Mouse (Mus musculus) effector memory CD4-positive, alpha-beta T cell, adult 7 months (primary cell): ENCODE measurements around the gene Rufy2. TPM values are rescaled to one million over a fixed set of nuclear protein-coding genes. Genes with fewer than 3 reads are reported as not detected.

Experiments used
- polyA plus RNA-seq: library from polyadenylated mRNA; unstranded; fragments of 100-300 nt; shearing (Covaris generic); gene quantifications from one replicate; pipeline ENCODE4 v1.2.1, GENCODE M21; 2017

The Rufy2 gene
- 33.7 TPM for polyA plus RNA-seq

DNA sequence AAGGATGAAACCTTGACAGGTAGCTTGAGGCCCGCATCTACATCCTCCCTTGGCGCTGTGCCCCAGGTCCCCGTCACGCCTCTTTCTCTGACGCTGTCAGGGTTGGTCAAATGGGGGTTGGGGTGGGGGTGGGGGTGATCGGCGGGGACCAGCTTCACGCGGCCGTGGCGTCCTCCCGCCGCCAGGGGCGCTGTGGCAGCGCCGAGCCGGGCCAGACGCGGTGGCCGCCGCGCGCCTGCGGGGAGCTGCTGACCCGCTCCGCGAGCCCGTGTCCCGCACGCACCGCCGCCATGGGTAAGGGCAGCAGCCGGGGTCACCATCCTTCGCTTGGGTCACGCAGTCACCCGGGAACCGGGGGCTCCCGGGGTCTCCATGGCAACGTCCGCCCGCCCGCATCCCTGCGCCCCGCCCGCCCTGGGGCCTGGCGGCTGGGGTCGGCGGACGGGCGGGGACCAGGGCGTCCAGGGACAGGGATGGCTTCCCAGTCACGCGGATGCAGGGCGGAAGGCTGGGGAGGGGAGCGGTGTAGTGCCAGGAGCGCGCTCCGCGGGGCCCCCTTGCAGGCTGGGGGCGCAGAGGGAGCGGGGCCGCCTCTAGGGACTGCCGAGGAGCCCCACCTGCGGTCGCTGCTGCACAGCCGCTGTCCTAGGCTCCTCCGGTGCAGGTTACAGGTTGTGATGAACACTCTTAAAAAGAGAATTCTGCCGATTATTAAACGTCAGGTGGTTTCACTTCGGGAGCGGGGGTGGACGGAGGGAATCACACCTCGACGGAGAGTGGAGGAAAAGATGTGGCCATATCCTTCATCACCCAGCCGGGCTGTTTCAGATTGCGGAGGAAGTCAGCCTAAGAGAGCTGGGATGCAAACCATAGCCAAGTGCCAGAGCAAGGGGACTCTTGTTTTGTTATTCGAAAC, at the start of gene Rufy2:
Gene Rufy2 (plus strand): TSS at position 185 of the 916 bp plus-strand sequence.

GRCm38 (mm10) chr10:62946738-62947471, 33.1 kb upstream of the Rufy2 start, which contains the start of gene Dna2:
Dna2 (plus strand) TSS chr10:62947026.

DNA sequence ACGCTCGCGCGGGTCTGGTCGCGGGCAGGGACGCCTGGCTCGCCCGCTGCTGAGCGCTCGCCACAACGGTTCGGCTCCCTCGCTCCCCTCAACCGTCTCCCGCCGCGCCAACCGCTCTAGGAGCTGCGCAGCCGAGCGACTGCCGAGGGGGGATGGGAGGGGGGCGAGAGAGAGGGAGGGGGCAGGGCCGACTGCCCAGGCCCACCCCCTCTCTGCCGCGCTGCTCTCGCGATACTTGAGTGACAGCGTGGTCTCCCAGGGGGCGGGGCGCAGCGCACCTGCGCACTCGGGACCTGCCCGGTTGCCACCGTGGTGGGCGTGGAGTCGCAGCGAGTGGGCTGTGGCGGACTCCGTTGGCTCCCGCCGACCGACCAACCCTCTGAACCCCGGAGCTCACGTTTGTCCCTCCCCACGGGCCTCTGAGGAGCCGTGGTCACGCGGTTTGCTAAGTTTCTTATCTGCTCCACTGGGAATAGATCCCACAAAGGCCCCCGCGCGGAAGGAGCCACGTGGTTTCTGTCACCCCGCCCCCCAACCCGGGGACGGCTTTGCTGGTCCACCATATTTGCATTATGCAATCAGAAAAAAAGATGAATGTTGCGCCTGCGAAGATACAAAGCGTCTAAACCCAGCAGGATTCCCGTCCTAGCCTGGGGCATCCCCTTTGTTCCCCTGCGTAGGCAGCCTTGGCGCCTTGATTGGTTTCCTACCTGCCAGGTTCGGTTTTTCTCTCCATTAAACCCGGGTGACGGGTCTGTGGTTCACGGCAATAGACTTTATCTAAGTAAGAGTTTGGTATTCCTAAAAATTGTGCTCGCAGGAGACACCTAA, 43.9 kb downstream of the Rufy2 start, which contains the start of the genes Hnrnph3 and Pbld2:
Gene Hnrnph3 (minus strand): TSS at position 469 of the 831 bp plus-strand sequence.
Gene Pbld2 (plus strand): TSS at position 567 of the 831 bp plus-strand sequence.

GRCm38 (mm10) chr10:63059862-63060261, 79.8 kb downstream of the Rufy2 start, which contains the start of gene Pbld1:
Pbld1 (plus strand) TSS chr10:63060162.

Other genes starting within 250 kb of the Rufy2 start
- 93.7 TPM for gene Ccar1, start 187.9 kb upstream of the Rufy2 start, polyA plus RNA-seq
- 1.3 TPM for gene Tet1, start 71.2 kb upstream of the Rufy2 start, polyA plus RNA-seq
- gene Slc25a16, start 59.6 kb upstream of the Rufy2 start, polyA plus RNA-seq = 11.1 TPM
- gene Dna2, start 33.2 kb upstream of the Rufy2 start, polyA plus RNA-seq = 0.74 TPM
- gene Hnrnph3, start 44.0 kb downstream of the Rufy2 start, polyA plus RNA-seq = 85.4 TPM
- gene Pbld2, start 44.1 kb downstream of the Rufy2 start, polyA plus RNA-seq = 0.91 TPM
- not detected for gene Pbld1, start 79.9 kb downstream of the Rufy2 start, polyA plus RNA-seq
- gene Atoh7, start 119.4 kb downstream of the Rufy2 start, polyA plus RNA-seq = not detected
- 0.59 TPM for gene Mypn, start 223.7 kb downstream of the Rufy2 start, polyA plus RNA-seq